Mouse (Mus musculus) liver, embryonic 16.5 days (tissue): ENCODE measurements at regions not wholly inside any gene's neighbourhood (a gene's known extent, or its start where the extent isn't known, plus 50 kb on each side); places are given as distances from the start of the nearest gene placed in this dataset.

Source experiments
- ATAC-seq: fragments of 200-750 bp; cut with Nextera tagmentation; 2 replicates; pipeline ENCODE4 v1.8.0; 2017; ENCODE audit warnings: low read depth, mild to moderate bottlenecking, moderate number of reproducible peaks, moderate library complexity
- H3K27ac ChIP-seq: fragments of 300-500 bp; sonication (generic); 2 replicates; pipeline ENCODE4 v1.5.1; 2014; ENCODE audit warnings: mild to moderate bottlenecking, low read length
- H3K27me3 ChIP-seq: fragments of 300-500 bp; sonication (generic); 2 replicates; pipeline ENCODE4 v1.6.1; 2014; ENCODE audit warnings: low read depth, low read length, mixed read lengths; ENCODE audit not compliant: control insufficient read depth, insufficient read depth
- H3K36me3 ChIP-seq: fragments of 300-500 bp; sonication (generic); 2 replicates; pipeline ENCODE4 v1.6.1; 2014; ENCODE audit warnings: mild to moderate bottlenecking; ENCODE audit not compliant: control insufficient read depth, insufficient read depth
- H3K4me1 ChIP-seq: fragments of 300-500 bp; sonication (generic); 2 replicates; pipeline ENCODE4 v1.6.1; 2014; ENCODE audit warnings: low read depth, low read length, mixed read lengths; ENCODE audit not compliant: control insufficient read depth
- H3K4me2 ChIP-seq: fragments of 300-500 bp; sonication (generic); 2 replicates; pipeline ENCODE4 v1.6.1; 2014; ENCODE audit warnings: low read depth, low read length, mixed read lengths
- H3K4me3 ChIP-seq: fragments of 300-500 bp; sonication (generic); 2 replicates; pipeline ENCODE4 v1.5.1; 2014; ENCODE audit warnings: low read depth, mild to moderate bottlenecking, low read length
- H3K9ac ChIP-seq: fragments of 300-500 bp; sonication (generic); 2 replicates; pipeline ENCODE4 v1.6.1; 2014; ENCODE audit warnings: low read depth, low read length
- H3K9me3 ChIP-seq: fragments of 300-500 bp; sonication (generic); replicated peaks from 2 replicates; pipeline ENCODE4 v1.6.1; 2016; ENCODE audit warnings: low read length; ENCODE audit not compliant: control insufficient read depth
- WGBS: fragments of 180-500 bp; shearing (Covaris S2); extraction: QIAGEN DNeasy Blood & Tissue Kit; methylation state at CpG from one replicate; pipeline ENCODE4 v1.1.7; 2014; ENCODE audit not compliant: insufficient replicate concordance; 5-methylcytosine and 5-hydroxymethylcytosine counted together

DNA sequence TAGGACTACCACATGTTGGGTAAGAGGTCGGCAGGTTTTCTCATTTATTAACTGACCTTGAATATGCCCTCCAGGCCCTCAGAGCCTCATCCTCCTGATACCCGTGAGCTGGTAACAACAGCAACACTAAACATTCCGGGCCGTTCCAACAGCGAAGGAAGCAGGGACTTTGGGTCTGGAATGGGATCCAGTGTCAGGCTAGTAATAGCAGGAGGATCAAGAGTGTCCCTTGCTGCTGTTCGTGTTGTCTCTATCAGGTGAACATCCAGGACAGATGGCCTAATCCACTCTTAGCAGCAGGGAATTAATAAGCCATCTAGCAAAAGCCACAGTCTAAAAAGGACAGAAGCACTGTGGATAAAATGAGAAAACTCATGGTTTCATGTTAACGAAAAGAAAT is 106.7 kb downstream of the Cpeb2 start:
- no peaks in the 10 kb centered on the region for H3K36me3 ChIP-seq
- H3K4me1 ChIP-seq = no peaks in the 10 kb centered on the region
- no peak overlapping the region for H3K27ac ChIP-seq
- H3K4me3 ChIP-seq = no peak overlapping the region
- H3K27me3 ChIP-seq = no peaks in the 10 kb centered on the region
- no peaks in the 10 kb centered on the region for H3K9me3 ChIP-seq
- no peak overlapping the region for H3K9ac ChIP-seq
- ATAC-seq = no peak
- 67% methylated on average over 7 of the region's 7 CpGs for WGBS
- no peak overlapping the region for H3K4me2 ChIP-seq

DNA sequence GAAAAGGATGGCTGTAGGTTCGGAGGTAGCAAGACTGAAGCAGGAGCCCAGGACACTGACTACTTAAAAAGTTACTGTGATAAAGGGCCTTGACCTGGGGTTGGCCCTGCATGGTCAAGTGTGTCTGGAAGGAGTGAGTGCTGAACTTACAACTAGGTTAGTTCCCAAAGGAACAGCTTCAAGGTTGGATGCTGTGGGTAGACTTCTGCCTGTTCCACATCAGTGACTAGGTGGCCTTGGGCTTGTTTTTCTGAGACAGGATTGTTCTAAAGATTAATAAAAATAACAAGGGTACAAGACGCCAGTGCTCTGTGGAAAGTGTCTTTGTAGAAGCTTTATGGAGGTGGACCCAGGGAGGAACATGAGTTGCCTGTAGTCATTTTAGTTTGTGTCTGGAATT is 108.5 kb downstream of the Cpeb2 start:
- Histone ChIP-seq H3K27ac (no peak overlapping the region), H3K4me3 (no peak overlapping the region), H3K4me2 (no peak overlapping the region), H3K36me3 (no peaks in the 10 kb centered on the region), H3K9ac (no peak overlapping the region), H3K27me3 (no peaks in the 10 kb centered on the region), H3K4me1 (no peaks in the 10 kb centered on the region), H3K9me3 (no peaks in the 10 kb centered on the region)
- ATAC-seq = no peak
- 59% methylated on average over 2 of the region's 2 CpGs for WGBS

DNA sequence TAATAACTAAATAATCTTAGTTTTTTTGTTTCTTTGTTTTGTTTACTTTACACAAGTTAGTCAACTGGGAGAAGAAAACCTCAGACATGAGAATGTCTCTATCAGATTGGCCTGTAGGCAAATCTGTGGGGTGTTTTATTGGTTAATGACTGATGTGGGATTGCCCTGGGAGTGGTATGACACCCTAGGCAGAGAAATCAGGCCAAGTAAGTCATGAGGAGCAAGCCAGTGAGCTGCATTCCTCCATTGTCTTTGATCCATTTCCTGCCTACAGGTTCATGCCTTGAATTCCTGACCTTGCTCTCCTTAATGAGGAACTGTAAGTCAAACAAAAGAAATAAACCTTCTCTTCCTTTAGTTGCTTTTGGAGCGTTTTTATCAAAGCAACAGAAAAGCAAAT is 111.5 kb downstream of the Cpeb2 start:
- Histone ChIP-seq H3K27me3 (no peaks in the 10 kb centered on the region), H3K4me3 (no peak overlapping the region), H3K4me2 (no peak overlapping the region), H3K36me3 (no peaks in the 10 kb centered on the region), H3K9ac (no peak overlapping the region), H3K4me1 (no peaks in the 10 kb centered on the region), H3K27ac (no peak overlapping the region), H3K9me3 (no peaks in the 10 kb centered on the region)
- 65% methylated on average over 1 of the region's 1 CpGs for whole genome bisulfite sequencing
- ATAC-seq = no peak

DNA sequence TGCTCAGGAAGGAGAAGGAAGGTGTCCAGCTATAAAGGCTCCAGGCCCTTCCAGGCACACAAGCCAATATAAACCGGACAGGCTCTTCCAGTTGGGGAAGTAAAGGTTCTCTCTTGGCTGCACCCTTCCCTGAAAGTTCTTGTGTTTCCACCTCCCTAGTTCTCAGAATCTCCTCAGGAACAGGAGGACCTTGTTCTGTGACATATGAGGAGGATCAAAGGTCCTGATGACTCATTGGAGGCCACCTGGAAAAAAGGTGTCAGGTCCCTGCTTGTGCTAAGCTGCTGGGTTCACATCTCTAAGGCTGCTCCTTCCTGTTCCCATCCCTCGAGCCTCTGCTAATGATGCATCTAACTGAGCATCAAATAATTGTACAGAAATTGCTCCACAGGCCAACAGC is 118.0 kb downstream of the Cpeb2 start:
- no peak for ATAC-seq
- no peaks in the 10 kb centered on the region for H3K9me3 ChIP-seq
- no peak overlapping the region for H3K4me3 ChIP-seq
- no peak overlapping the region for H3K9ac ChIP-seq
- no peak overlapping the region for H3K4me2 ChIP-seq
- H3K27ac ChIP-seq = no peak overlapping the region
- H3K27me3 ChIP-seq = no peaks in the 10 kb centered on the region
- no peaks in the 10 kb centered on the region for H3K36me3 ChIP-seq
- WGBS = 51% methylated on average over 2 of the region's 2 CpGs
- H3K4me1 ChIP-seq = peaks cover 13% of the 10 kb centered on the region

DNA sequence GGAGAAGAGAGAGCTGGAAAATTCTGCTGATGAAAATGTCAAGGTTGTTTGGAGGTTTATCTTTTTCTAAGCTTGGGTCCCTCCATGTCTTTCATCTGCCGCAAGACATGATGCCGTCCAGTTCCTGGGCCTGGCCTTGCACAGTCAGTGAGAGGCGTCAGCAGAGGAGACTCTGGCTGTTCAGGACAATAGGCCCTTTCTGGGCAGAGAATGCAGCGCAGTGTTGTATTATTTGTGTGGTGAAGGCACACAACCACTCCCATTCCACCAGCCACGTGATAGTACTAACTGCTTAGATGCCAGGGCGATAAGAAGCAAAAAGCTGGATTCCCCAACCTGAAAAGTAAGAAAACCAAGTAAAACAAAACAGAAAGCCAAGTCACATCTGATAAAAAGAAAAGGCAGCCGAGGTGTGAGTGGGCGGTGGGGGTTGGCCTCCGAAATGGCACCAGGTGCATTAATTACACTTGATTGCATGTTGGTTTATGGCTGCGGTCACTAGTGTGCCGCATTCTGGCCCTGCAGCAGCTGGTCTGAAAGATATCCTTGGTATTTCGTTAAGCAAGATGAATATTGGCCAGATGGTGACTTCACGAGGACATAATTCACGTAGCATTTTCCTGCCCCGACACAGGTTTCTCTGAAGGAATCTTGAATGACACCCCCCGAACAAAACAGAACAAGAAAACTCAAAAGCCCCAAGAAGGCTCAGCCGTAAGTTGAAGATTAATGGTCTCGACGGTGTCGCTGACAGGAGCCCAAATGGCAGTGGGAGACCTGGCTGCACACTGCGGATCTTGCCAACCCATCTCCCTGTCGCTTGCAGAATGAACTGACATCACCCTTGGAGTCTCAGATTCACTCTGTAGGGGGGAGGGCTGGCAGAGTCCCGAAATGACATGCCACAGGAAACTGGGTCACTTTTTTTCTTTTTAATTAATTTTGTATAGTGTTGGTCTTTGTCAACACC is 120.3 kb downstream of the Cpeb2 start:
- Histone ChIP-seq H3K27me3 (no peaks in the 10 kb centered on the region), H3K4me3 (no peak overlapping the region), H3K4me2 (no peak overlapping the region), H3K27ac (no peak overlapping the region), H3K4me1 (peaks cover 13% of the 10 kb centered on the region), H3K9ac (no peak overlapping the region), H3K36me3 (no peaks in the 10 kb centered on the region), H3K9me3 (no peaks in the 10 kb centered on the region)
- ATAC-seq = no peak
- WGBS = 67% methylated on average over 23 of the region's 23 CpGs

DNA sequence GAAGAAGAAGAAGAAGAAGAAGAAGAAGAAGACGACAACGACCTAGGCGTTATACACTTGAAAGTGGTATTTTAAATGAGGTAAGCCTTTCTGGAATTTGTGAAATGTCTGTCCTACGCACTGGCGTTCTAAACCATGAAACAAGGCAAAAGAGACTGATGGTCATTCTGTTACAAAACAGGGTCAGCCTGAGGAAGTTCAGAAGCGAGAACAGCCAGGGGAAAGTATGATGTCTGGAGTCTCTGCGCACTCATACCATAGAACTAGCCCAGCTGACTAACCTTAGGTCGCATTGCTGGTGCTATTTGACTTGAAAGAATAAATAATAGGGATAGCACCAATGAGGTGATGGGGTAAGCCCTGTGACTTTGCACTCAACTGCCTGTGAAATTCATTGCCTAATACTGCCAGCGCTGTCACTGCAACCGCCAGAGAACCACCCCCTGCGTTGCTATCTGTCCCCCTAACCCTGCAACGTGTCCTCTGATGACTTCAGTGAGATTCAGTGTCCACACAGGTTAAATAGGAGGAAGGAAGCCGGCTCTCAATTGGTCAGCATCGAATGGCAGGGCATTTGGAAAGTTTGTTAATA is 121.5 kb downstream of the Cpeb2 start:
- H3K4me2 ChIP-seq = peak overlapping the region; percentile 75
- H3K27ac ChIP-seq = peak overlapping the region; percentile 80
- WGBS = 30% methylated on average over 14 of the region's 14 CpGs
- H3K36me3 ChIP-seq = no peaks in the 10 kb centered on the region
- H3K4me3 ChIP-seq = peak overlapping the region; percentile 55
- no peaks in the 10 kb centered on the region for H3K27me3 ChIP-seq
- peak overlapping the region; percentile 54 for H3K9ac ChIP-seq
- no peaks in the 10 kb centered on the region for H3K9me3 ChIP-seq
- peaks cover 13% of the 10 kb centered on the region for H3K4me1 ChIP-seq
- peak; percentile 78 for ATAC-seq

DNA sequence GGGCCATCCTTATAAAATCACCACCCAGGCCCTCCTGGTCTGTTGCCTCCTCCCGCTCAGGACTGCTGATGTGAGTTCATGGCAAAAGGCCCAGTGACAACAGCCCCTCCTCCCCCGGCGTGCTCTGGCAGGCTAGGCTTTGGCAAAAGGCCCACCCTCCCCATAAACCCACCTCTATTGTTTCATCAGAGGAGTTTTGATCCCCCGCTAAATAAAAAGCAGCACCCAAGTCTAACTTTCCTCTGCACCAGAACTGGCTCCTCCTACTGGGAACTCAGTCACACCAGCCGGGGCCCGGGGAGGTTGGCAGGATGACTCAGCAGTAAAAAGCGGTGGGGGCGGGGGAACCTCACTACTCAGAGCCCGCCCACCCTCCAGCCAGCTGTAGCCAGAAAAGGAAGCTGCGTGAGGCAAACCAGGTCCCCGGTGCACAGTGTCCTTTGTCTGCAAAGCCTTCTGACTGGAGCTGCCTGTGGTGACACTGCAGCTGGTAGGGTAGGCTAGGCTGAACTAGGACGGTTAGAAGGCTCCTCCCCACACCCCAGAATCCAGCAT is 122.1 kb downstream of the Cpeb2 start:
- Histone ChIP-seq H3K4me1 (peaks cover 13% of the 10 kb centered on the region), H3K27me3 (no peaks in the 10 kb centered on the region), H3K27ac (peak overlapping the region; percentile 80), H3K9me3 (no peaks in the 10 kb centered on the region), H3K36me3 (no peaks in the 10 kb centered on the region), H3K4me2 (peak overlapping the region; percentile 75), H3K4me3 (peak overlapping the region; percentile 55), H3K9ac (peak overlapping the region; percentile 54)
- peak; percentile 91 for ATAC-seq
- under 1% methylated on average over 12 of the region's 12 CpGs for WGBS

DNA sequence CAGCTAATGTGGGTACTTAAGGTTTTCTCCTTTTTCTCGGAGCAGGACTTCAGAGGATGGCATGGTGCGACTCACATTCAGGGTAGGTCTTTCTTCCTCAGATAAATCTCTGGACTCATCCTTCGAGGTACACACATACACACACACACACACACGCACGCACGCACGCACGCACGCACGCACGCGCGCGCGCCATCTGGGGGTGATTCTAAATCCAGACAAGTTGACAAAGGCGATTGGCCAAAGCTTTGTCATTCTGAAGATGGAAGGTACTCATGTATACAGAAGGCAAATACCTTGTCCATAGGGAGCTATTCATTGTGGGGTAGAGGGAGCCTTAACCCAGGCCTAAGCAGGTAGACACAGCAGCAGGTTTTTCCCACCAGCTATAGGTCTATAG is 122.9 kb downstream of the Cpeb2 start:
- 72% methylated on average over 16 of the region's 16 CpGs for WGBS
- Histone ChIP-seq H3K9ac (no peak overlapping the region), H3K27ac (no peak overlapping the region), H3K9me3 (no peaks in the 10 kb centered on the region), H3K4me2 (peak overlapping the region; percentile 75; the same call in 1 of the 2 replicates), H3K4me1 (peaks cover 13% of the 10 kb centered on the region), H3K36me3 (no peaks in the 10 kb centered on the region), H3K4me3 (no peak overlapping the region), H3K27me3 (no peaks in the 10 kb centered on the region)
- ATAC-seq = no peak
